Mouse (Mus musculus): ENCODE results near the gene Naa30. TPM values are rescaled to one million over a fixed set of nuclear protein-coding genes. Genes with fewer than 3 reads are reported as not detected.

The Naa30 gene
- polyA plus RNA-seq, 1 experiment from 2014 or later: 14.0 TPM

Other genes with a start within 250 kb of the Naa30 start
- gene Ap5m1, start 106.1 kb upstream of the Naa30 start, polyA plus RNA-seq (2014; fragmentation: Nextera tagmentation; extraction: Ambion mirVana): 18.5 and 25.3 TPM in 2 replicates
- gene Exoc5, start 105.6 kb upstream of the Naa30 start, polyA plus RNA-seq (2014; fragmentation: Nextera tagmentation; extraction: Ambion mirVana): 48.6 and 57.2 TPM in 2 replicates
- gene ccdc198, start 73.2 kb downstream of the Naa30 start, polyA plus RNA-seq (2014; fragmentation: Nextera tagmentation; extraction: Ambion mirVana): 0.22 TPM in 1 of 2 replicates, not detected in the other

All from embryonic facial prominence, embryonic 14.5 days (tissue).